Mouse (Mus musculus) E14TG2a.4 (cell line): ENCODE measurements around the gene Ier2.

Source experiments
- CTCF ChIP-seq: conservative IDR thresholded peaks from 2 replicates; pipeline ENCODE4 v1.5.1; 2014; ENCODE audit warnings: low read length
- NANOG ChIP-seq: IDR thresholded peaks from 2 replicates; pipeline ENCODE4 v1.6.1; 2014; ENCODE audit warnings: borderline replicate concordance, low read length, mixed read lengths
- POU5F1 ChIP-seq: IDR thresholded peaks from 2 replicates; pipeline ENCODE4 v1.6.1; 2014; ENCODE audit warnings: low read length, borderline replicate concordance

- TF ChIP-seq CTCF, result no peak
- no peak for TF ChIP-seq NANOG
- TF ChIP-seq POU5F1, result no peak
Observed at GRCm38 (mm10) chr8:84662581-84663065, at the start of gene Ier2.
